Mouse (Mus musculus) liver, adult 2 months (tissue): Measurements from ENCODE around the gene Mxra7. TPM values are rescaled to one million over a fixed set of nuclear protein-coding genes. Genes with fewer than 3 reads are reported as not detected.

Experiments
- DNase-seq: peaks from one replicate; pipeline ENCODE4 v3.0.0-alpha.2; 2011; ENCODE audit warnings: low read depth, low spot score; ENCODE audit errors: extremely low read depth
- H3K27ac ChIP-seq: fragments of 200-500 bp; replicated peaks from 2 replicates; pipeline ENCODE4 v1.5.1; 2012; ENCODE audit warnings: low read depth, mild to moderate bottlenecking, control low read depth, inconsistent platforms, low read length; ENCODE audit not compliant: insufficient read depth
- H3K27me3 ChIP-seq: fragments of 200-500 bp; 2 replicates; pipeline ENCODE4 v1.6.1; 2012; ENCODE audit warnings: mild to moderate bottlenecking, moderate library complexity, low read length, inconsistent platforms; ENCODE audit not compliant: control insufficient read depth, insufficient read depth
- H3K36me3 ChIP-seq: fragments of 200-500 bp; 2 replicates; pipeline ENCODE4 v1.6.1; 2012; ENCODE audit warnings: low read length, inconsistent platforms; ENCODE audit not compliant: control insufficient read depth, insufficient read depth
- H3K4me1 ChIP-seq: fragments of 200-500 bp; 2 replicates; pipeline ENCODE4 v1.6.1; 2011; ENCODE audit warnings: low read length; ENCODE audit not compliant: control insufficient read depth, insufficient read depth
- H3K4me3 ChIP-seq: fragments of 200-500 bp; 2 replicates; pipeline ENCODE4 v1.5.1; 2011; ENCODE audit warnings: low read depth, mild to moderate bottlenecking, control low read depth, low read length, moderate library complexity; ENCODE audit not compliant: insufficient read depth
- H3K79me2 ChIP-seq: fragments of 200-500 bp; 2 replicates; pipeline ENCODE4 v1.6.1; 2012; ENCODE audit warnings: inconsistent platforms, mild to moderate bottlenecking, low read length, moderate library complexity; ENCODE audit not compliant: control insufficient read depth, insufficient read depth
- H3K9ac ChIP-seq: fragments of 200-500 bp; 2 replicates; pipeline ENCODE4 v1.6.1; 2012; ENCODE audit warnings: low read depth, mild to moderate bottlenecking, control low read depth, inconsistent platforms, low read length
- CTCF ChIP-seq: fragments of 200-500 bp; IDR thresholded peaks from 2 replicates; pipeline ENCODE4 v1.5.1; 2011; ENCODE audit warnings: low read depth, low read length, control low read depth
- POLR2A ChIP-seq: fragments of 200-500 bp; IDR thresholded peaks from 2 replicates; pipeline ENCODE4 v1.6.1; 2011; ENCODE audit warnings: low read length, control low read depth; ENCODE audit not compliant: insufficient read depth; ENCODE audit errors: extremely low read depth
- WGBS: fragments of 180-500 bp; shearing (Covaris S2); methylation state at CpG from one replicate; pipeline ENCODE4 v1.1.7; 2018; 5-methylcytosine and 5-hydroxymethylcytosine counted together
- polyA plus RNA-seq: library from polyadenylated mRNA; depleted of rRNA; stranded (reverse); fragments of >200 nt; gene quantifications from 2 replicates; pipeline ENCODE4 v1.2.3, GENCODE M21; 2012
- total RNA-seq: library from RNA; depleted of rRNA; stranded (reverse); fragments of >200 nt; gene quantifications from 2 replicates; pipeline ENCODE4 v1.2.3, GENCODE M21; 2014

Gene Mxra7
- total and polyA plus RNA-seq, 2 experiments, result 1.4 to 3.4 TPM

DNA sequence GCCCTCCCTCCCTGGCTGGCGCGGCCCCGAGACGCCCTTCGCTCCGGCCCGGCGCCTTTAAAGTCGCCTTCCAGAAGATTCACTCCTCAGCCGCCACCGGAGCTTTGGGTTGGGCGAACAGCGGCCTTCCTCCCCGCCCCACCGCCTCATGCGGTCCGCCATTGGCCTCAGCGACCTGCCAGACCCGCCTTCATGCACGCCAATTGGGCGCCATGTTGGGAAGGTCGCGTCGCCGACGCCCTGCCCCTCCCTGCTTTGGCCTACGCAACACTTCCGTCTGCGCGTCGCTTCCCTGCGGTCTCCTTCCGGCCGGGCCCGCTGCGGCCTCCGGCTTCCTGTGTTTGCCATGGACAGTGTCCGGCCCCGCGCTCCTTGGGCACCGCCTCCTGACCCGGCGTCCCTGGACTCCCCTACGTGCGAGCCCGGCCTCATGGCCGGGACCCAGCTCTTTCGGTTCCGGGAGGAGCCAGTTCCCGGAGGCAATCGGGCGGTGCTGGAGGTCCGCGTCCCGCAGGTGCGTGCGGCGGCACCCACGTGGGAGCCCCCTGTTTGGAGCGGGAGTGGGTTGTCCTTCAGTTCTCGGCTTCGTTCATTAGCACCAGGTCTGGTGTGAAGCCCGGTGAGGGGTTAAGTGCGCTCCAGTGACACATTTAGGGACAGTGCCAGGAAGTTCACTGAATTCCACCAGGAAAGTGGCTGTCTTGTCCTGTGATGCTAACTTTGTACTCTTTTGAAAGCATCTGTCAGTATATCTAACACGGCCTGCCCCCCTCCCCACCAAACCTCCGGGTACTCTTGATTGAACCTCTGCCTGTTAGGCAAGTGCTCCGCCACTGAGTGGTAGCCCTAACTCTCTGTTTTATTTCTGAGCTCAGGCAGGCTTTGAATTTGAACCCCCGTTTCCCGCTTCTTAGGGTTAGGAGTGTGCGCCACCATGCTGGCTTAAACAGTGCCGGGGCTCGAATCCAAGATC lies 15.7 kb upstream of the Mxra7 start, which contains the start of the genes Mettl23 and Jmjd6:
Mettl23 (plus strand) TSS at position 18 of the 973 bp plus-strand sequence.
Jmjd6 (minus strand) TSS at position 189 of the 973 bp plus-strand sequence.
- H3K36me3 ChIP-seq, result peaks cover 20% of the 10 kb centered on the region
- DNase-seq, result peak; percentile 94
- peak within 1 kb of the TSS; percentile 91 for H3K27ac ChIP-seq
- WGBS, result under 1% methylated on average over 72 of the region's 72 CpGs
- H3K27me3 ChIP-seq, result no peaks in the 10 kb centered on the region
- peak within 1 kb of the TSS; percentile 85 for H3K9ac ChIP-seq
- H3K4me3 ChIP-seq, result peak within 1 kb of the TSS; percentile 83
- peaks cover 11% of the 10 kb centered on the region for H3K4me1 ChIP-seq
- H3K79me2 ChIP-seq, result peaks cover 3% of the 10 kb centered on the region; the same call in 1 of the 2 replicates
- peak; percentile 76; the same call in 1 of the 2 replicates for TF ChIP-seq POLR2A
- TF ChIP-seq CTCF, result no peak

DNA sequence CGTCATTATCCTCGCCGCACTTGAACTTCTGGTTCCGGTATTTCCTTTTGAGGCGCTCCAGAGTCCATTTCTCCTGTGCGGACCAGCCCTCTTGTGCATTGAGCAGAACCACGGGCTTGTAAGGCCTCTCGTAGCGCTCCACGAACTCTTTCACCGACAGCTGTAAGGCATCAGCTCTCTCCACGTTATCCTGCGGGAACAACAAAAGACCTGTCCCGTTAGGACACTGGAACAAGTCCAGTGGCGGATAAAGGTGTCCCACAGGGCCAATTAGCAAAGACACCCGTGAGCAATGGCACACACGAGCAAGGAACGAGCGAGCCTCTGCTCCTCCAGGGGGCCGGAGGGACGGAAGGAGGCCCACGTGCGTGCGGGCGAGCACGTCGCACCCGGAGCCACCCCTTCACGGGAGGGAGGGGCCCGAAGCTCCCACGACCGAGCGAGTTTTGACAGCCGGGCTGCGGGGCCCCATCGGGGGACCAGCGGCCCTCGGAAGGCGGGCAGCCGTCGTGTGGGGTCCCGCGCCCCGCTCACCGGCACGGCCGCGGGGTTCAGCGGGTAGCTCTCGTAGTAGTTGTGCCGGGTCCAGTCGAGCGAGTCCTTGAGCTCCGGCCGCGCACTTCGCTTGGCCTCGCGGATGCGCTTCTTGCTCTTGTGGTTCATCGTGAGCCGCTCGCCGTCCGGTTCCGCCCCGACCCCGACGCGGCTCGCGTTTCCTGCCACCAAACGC lies 14.8 kb upstream of the Mxra7 start:
- peak; percentile 51 for DNase-seq
- peaks cover 3% of the 10 kb centered on the region; the same call in 1 of the 2 replicates for H3K79me2 ChIP-seq
- peak overlapping the region; percentile 91 for H3K27ac ChIP-seq
- H3K27me3 ChIP-seq, result no peaks in the 10 kb centered on the region
- peaks cover 11% of the 10 kb centered on the region for H3K4me1 ChIP-seq
- WGBS, result under 1% methylated on average over 73 of the region's 73 CpGs
- peaks cover 21% of the 10 kb centered on the region for H3K36me3 ChIP-seq
- peak overlapping the region; percentile 84 for H3K9ac ChIP-seq
- no peak for TF ChIP-seq POLR2A
- TF ChIP-seq CTCF, result no peak
- H3K4me3 ChIP-seq, result peak overlapping the region; percentile 83

DNA sequence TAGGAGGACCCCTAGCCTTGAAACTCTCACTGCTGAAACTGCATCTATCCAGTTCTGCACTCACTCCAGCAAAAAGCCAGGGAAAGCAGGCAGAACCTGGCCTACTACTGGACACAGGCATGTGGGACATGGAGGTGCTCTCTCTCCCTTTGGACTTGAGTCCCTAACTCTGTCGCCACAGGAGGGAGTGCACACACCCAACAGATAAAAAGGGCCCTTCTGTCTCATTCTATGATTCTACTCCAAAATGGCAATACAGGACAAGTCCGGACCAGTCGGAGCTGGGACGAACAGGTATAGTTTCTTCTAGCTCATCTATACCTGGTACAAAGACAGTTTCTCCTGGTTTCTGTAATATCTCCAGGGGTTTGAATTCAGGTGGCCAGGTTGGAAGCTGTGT lies 12.9 kb upstream of the Mxra7 start:
- WGBS, result 78% methylated on average over 4 of the region's 4 CpGs
- H3K27ac ChIP-seq, result no peak overlapping the region
- H3K4me3 ChIP-seq, result no peak overlapping the region
- H3K4me1 ChIP-seq, result peaks cover 11% of the 10 kb centered on the region
- H3K27me3 ChIP-seq, result no peaks in the 10 kb centered on the region
- DNase-seq, result no peak
- H3K36me3 ChIP-seq, result peaks cover 29% of the 10 kb centered on the region
- peaks cover 3% of the 10 kb centered on the region; the same call in 1 of the 2 replicates for H3K79me2 ChIP-seq
- no peak for TF ChIP-seq POLR2A
- no peak for TF ChIP-seq CTCF
- H3K9ac ChIP-seq, result no peak overlapping the region

- no peaks in the 10 kb centered on the region for H3K27me3 ChIP-seq
- DNase-seq, result peak; percentile 69
- no peak overlapping the region for H3K27ac ChIP-seq
- TF ChIP-seq CTCF, result no peak
- TF ChIP-seq POLR2A, result no peak
- no peak overlapping the region for H3K9ac ChIP-seq
- H3K79me2 ChIP-seq, result peaks cover 3% of the 10 kb centered on the region; the same call in 1 of the 2 replicates
- peaks cover 36% of the 10 kb centered on the region for H3K36me3 ChIP-seq
- WGBS, result 32% methylated on average over 7 of the region's 7 CpGs
- peaks cover 11% of the 10 kb centered on the region for H3K4me1 ChIP-seq
- H3K4me3 ChIP-seq, result no peak overlapping the region
These were observed 11.8 kb upstream of the Mxra7 start for GRCm38 (mm10) chr11:116839601-116840000.

DNA sequence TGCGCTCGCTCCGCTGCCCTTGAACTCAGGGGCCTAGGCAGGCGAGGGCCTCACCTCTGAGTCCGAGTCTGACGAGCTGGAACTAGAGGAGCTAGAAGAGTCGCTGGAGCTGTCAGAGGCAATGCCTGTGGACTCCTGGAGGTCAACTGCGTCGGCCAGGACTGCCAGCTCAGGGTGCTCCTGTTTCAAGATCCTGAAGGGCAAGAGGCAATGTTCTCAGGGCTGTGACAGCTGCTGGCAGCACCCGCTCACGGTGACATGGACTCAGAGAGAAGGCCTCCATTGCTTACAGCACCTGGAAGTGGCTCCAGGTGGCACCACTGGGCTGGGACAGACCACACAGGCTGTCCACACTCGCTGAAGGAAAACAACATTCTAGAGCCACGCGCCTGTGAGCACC lies 11.1 kb upstream of the Mxra7 start:
- Histone ChIP-seq H3K9ac (no peak overlapping the region), H3K4me3 (no peak overlapping the region), H3K36me3 (peaks cover 36% of the 10 kb centered on the region), H3K79me2 (peaks cover 3% of the 10 kb centered on the region; the same call in 1 of the 2 replicates), H3K27ac (no peak overlapping the region), H3K4me1 (peaks cover 11% of the 10 kb centered on the region), H3K27me3 (no peaks in the 10 kb centered on the region)
- DNase-seq, result no peak
- TF ChIP-seq CTCF (no peak), POLR2A (no peak)
- 91% methylated on average over 14 of the region's 14 CpGs for WGBS
